Mouse (Mus musculus): Measurements from ENCODE around the gene Sh3kbp1. TPM values are rescaled to one million over a fixed set of nuclear protein-coding genes. Genes with fewer than 3 reads are reported as not detected.

Sh3kbp1 gene
- total and polyA plus RNA-seq, 2 experiments from 2014 or later, result 46.7 to 58.8 TPM

DNA sequence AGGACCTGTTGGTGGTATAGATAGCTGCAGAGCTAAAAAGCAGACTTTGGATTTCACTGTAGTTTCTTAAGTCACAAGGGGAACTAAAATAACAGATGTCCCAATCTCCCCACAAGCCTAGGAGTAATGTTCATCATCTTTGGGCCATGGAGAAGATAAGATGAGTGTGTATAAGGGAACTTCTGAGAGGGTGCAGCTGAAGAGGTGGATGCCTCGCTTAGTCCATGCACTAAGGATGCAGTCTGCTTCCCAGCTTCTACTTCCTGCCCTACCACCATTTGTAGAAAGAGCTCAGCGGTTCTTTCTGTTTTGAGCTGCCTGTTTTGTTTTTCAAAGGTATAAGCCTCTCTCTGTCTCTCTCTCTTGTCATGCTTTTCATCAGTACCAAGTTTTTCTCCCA lies 69.5 kb downstream of the Sh3kbp1 start:
- DNase-seq, result no peak
- ATAC-seq, result no peak
- no peak overlapping the region for H3K4me2 ChIP-seq (ENCODE audit: low read depth)
- H3K9ac ChIP-seq, result no peak overlapping the region
- H3K27ac ChIP-seq (ENCODE audit: low read depth, low read length), result no peak overlapping the region
- no peaks in the 10 kb centered on the region for H3K36me3 ChIP-seq (ENCODE audit: insufficient read depth)
- no peaks in the 10 kb centered on the region for H3K27me3 ChIP-seq (ENCODE audit: insufficient read depth, low read length)
- H3K9me3 ChIP-seq (ENCODE audit: low read length), result no peaks in the 10 kb centered on the region
- TF ChIP-seq CTCF (IDR thresholded peaks at IDR 0.05; ENCODE audit: low read depth), result no peak
- no peaks in the 10 kb centered on the region for H3K4me1 ChIP-seq (ENCODE audit: insufficient read depth)
- 29% methylated on average over 2 of the region's 2 CpGs for WGBS
- no peak overlapping the region for H3K4me3 ChIP-seq (ENCODE audit: low read depth, low read length)

DNA sequence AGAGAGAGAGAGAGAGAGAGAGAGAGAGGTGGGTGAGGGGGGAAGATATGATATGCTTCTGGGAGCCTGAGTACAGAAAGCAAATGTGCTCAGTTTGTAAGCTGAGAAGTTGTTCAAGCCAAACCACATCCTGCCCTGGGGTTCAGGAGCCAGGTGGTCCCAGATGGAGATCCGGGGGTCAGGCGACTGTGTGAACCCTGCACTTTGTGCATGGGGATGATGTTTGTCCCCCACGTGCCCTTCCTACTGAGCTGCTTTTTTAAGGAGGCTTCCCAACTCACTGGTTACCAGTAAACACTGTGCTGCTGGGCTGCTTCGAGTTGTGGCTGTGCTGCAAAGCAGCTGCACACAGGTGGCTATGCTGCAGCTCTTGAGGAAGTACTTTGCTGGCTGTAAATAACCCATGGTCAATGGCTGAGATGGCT lies 70.0 kb downstream of the Sh3kbp1 start:
- H3K4me3 ChIP-seq (ENCODE audit: low read depth, low read length), result no peak overlapping the region
- DNase-seq (no peak), ATAC-seq (no peak)
- no peak overlapping the region for H3K27ac ChIP-seq (ENCODE audit: low read depth, low read length)
- no peaks in the 10 kb centered on the region for H3K27me3 ChIP-seq (ENCODE audit: insufficient read depth, low read length)
- WGBS, result 40% methylated on average over 4 of the region's 4 CpGs
- no peak for TF ChIP-seq CTCF (IDR thresholded peaks at IDR 0.05; ENCODE audit: low read depth)
- no peaks in the 10 kb centered on the region for H3K4me1 ChIP-seq (ENCODE audit: insufficient read depth)
- no peaks in the 10 kb centered on the region for H3K36me3 ChIP-seq (ENCODE audit: insufficient read depth)
- H3K4me2 ChIP-seq (ENCODE audit: low read depth), result no peak overlapping the region
- H3K9ac ChIP-seq, result no peak overlapping the region
- no peaks in the 10 kb centered on the region for H3K9me3 ChIP-seq (ENCODE audit: low read length)

DNA sequence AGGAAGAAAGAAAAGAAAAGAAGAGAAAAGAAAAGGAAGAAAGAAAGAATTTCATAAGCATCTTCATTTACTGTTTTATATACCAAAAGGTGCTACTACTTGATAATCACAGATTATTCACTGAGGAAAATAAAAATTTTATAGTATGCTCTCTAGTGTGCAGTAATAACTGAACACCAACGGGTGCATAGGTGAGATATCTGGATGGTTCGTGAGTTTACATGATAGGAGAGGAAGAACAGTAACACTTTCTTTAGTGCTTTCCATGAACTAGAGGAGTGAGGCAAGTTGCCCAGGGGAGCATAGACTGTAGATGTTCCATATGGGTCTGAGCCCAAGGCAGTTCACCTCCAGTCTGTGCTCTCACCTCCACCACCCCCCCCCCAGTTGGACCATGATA lies 75.8 kb downstream of the Sh3kbp1 start:
- no peak for TF ChIP-seq CTCF (IDR thresholded peaks at IDR 0.05; ENCODE audit: low read depth)
- ATAC-seq, result no peak
- WGBS, result 96% methylated on average over 2 of the region's 2 CpGs
- H3K4me1 ChIP-seq (ENCODE audit: insufficient read depth), result no peaks in the 10 kb centered on the region
- H3K27me3 ChIP-seq (ENCODE audit: insufficient read depth, low read length), result no peaks in the 10 kb centered on the region
- no peak overlapping the region for H3K4me3 ChIP-seq (ENCODE audit: low read depth, low read length)
- H3K9ac ChIP-seq, result no peak overlapping the region
- H3K36me3 ChIP-seq (ENCODE audit: insufficient read depth), result no peaks in the 10 kb centered on the region
- no peaks in the 10 kb centered on the region for H3K9me3 ChIP-seq (ENCODE audit: low read length)
- no peak overlapping the region for H3K4me2 ChIP-seq (ENCODE audit: low read depth)
- H3K27ac ChIP-seq (ENCODE audit: low read depth, low read length), result no peak overlapping the region
- no peak for DNase-seq

DNA sequence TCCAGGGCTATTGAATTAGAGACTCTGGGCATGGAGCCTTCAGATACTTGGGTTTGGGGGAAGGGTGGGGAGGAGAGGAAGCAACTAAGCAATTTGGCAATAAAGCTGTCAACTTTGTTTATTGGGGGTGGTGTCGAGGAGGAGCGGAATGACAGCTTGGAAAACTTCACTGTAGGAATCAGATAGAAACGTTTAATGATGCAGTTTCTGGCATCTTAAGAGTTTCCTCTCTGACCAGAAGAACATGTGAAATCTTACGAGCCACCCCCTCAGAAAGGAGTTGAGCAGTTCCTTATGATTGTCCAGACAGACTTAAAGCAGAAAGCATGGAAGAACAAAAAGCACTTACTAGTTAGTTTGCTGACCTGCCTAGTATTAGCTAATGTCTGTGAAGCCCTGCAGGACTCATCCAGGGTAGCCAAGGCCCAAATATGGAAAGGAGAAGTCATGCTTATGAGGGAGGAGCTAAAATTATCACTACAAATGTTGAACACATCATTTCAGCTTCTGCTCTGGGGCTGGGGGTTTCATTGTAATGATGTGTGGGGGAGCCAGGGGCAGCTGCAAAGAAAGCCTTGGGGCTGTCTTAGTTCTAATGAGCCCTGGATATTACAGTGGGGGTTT lies 77.4 kb downstream of the Sh3kbp1 start:
- no peak overlapping the region for H3K4me2 ChIP-seq (ENCODE audit: low read depth)
- H3K9ac ChIP-seq, result no peak overlapping the region
- H3K27ac ChIP-seq (ENCODE audit: low read depth, low read length), result no peak overlapping the region
- H3K4me3 ChIP-seq (ENCODE audit: low read depth, low read length), result no peak overlapping the region
- no peaks in the 10 kb centered on the region for H3K9me3 ChIP-seq (ENCODE audit: low read length)
- ATAC-seq, result no peak
- DNase-seq, result no peak
- H3K36me3 ChIP-seq (ENCODE audit: insufficient read depth), result no peaks in the 10 kb centered on the region
- TF ChIP-seq CTCF (IDR thresholded peaks at IDR 0.05; ENCODE audit: low read depth), result no peak
- H3K4me1 ChIP-seq (ENCODE audit: insufficient read depth), result no peaks in the 10 kb centered on the region
- 67% methylated on average over 4 of the region's 4 CpGs for WGBS
- H3K27me3 ChIP-seq (ENCODE audit: insufficient read depth, low read length), result no peaks in the 10 kb centered on the region

DNA sequence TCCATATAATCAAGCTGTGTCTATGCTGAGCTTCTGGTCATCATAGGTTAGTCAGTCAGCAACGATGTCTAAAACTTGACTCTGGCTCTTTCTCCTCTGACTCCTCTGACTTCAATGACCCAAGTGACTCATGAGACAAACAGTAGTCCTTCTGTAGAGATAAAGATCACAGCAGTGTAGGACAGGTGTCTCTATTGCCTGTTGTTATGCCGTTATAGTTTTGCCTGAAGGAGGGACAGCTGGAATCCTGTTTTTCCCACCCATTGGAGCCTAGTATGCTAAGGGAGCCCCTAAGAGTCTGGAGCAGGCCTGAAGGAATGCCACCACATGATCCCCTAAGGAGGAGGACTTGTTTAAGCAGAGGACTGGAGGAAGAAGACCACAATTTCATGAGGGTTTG lies 78.3 kb downstream of the Sh3kbp1 start:
- 99% methylated on average over 2 of the region's 2 CpGs for WGBS
- DNase-seq (no peak), ATAC-seq (no peak)
- H3K9me3 ChIP-seq (ENCODE audit: low read length), result no peaks in the 10 kb centered on the region
- H3K27ac ChIP-seq (ENCODE audit: low read depth, low read length), result no peak overlapping the region
- no peaks in the 10 kb centered on the region for H3K27me3 ChIP-seq (ENCODE audit: insufficient read depth, low read length)
- no peaks in the 10 kb centered on the region for H3K36me3 ChIP-seq (ENCODE audit: insufficient read depth)
- no peak overlapping the region for H3K4me2 ChIP-seq (ENCODE audit: low read depth)
- H3K4me3 ChIP-seq (ENCODE audit: low read depth, low read length), result no peak overlapping the region
- TF ChIP-seq CTCF (IDR thresholded peaks at IDR 0.05; ENCODE audit: low read depth), result no peak
- H3K4me1 ChIP-seq (ENCODE audit: insufficient read depth), result no peaks in the 10 kb centered on the region
- no peak overlapping the region for H3K9ac ChIP-seq

DNA sequence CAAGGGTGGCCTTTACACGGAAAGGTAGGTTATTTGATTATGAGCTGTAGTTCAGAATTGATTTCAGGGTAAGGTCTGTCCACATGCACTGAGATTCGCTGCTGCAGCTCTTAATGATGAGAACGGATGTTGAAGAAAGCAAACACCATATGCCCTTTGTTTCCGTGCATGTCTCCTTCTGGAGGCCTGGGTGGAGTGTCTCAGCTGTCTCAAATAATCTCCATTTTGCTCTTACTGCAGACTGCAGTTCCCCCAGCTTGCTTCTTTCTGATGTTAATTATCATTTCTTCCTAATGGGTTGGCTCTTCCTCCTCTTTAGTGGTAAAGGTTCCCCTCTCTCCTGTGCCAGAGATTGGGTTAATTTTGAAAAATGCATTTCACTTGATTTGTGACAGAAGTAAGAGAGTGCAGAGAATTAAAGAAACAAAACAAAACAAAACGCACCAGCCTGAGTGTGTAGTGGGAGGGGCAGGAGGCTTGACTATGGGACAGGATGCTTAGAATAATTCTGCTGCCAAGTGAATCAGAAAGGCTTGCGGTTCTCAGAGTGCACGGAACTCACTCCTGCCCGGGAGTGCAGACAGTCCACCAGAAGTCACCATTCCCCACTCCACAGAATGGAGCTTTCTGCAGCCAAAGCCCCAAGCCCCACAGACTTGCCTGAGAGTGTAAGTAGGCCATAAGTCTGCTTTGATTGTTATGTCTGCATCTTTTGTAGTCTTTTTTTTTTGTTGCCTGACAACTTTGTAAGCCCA lies 81.2 kb downstream of the Sh3kbp1 start:
- H3K4me2 ChIP-seq (ENCODE audit: low read depth), result no peak overlapping the region

DNA sequence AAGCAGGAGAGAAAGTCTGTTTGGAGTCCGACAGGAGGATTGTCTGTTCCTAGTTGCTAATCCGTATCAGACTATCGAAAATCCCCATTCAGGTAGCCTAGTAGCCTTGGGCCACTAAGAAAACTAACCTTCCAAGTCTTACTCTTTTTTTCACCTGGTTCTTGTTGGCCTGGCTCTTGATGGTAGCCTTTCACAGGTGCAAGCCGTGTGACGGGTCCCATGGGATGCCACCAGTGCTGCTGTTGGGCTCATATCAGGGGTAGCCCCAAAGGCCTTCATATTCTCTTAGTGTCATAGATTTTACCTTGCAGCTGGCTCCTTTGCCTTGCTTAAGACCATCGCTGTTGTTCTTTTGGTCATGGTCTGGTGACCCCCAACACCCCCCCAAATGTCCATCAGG lies 82.2 kb downstream of the Sh3kbp1 start:
- no peak overlapping the region for H3K4me2 ChIP-seq (ENCODE audit: low read depth)
- H3K9me3 ChIP-seq (ENCODE audit: low read length), result no peaks in the 10 kb centered on the region
- no peak overlapping the region for H3K27ac ChIP-seq (ENCODE audit: low read depth, low read length)
- H3K9ac ChIP-seq, result no peak overlapping the region
- H3K36me3 ChIP-seq (ENCODE audit: insufficient read depth), result no peaks in the 10 kb centered on the region
- H3K4me3 ChIP-seq (ENCODE audit: low read depth, low read length), result no peak overlapping the region
- H3K4me1 ChIP-seq (ENCODE audit: insufficient read depth), result no peaks in the 10 kb centered on the region
- DNase-seq, result no peak
- 89% methylated on average over 6 of the region's 6 CpGs for WGBS
- no peaks in the 10 kb centered on the region for H3K27me3 ChIP-seq (ENCODE audit: insufficient read depth, low read length)
- no peak for ATAC-seq
- TF ChIP-seq CTCF (IDR thresholded peaks at IDR 0.05; ENCODE audit: low read depth), result no peak

More for the DNA sequence above, 81.2 kb downstream of the Sh3kbp1 start:
- no peak overlapping the region for H3K9ac ChIP-seq
- H3K4me3 ChIP-seq (ENCODE audit: low read depth, low read length), result no peak overlapping the region
- peak; percentile 18 for DNase-seq
- peak; percentile 73 for ATAC-seq
- H3K9me3 ChIP-seq (ENCODE audit: low read length), result no peaks in the 10 kb centered on the region
- no peaks in the 10 kb centered on the region for H3K36me3 ChIP-seq (ENCODE audit: insufficient read depth)
- no peaks in the 10 kb centered on the region for H3K4me1 ChIP-seq (ENCODE audit: insufficient read depth)
- no peak for TF ChIP-seq CTCF (IDR thresholded peaks at IDR 0.05; ENCODE audit: low read depth)
- 0 out of 2 replicates have a peak overlapping the region, but pooled peaks have one; percentile 21 for H3K27ac ChIP-seq (ENCODE audit: low read depth, low read length)
- WGBS, result 32% methylated on average over 8 of the region's 8 CpGs
- H3K27me3 ChIP-seq (ENCODE audit: insufficient read depth, low read length), result no peaks in the 10 kb centered on the region

Data from forebrain, postnatal 0 days (tissue).